8 mouse cellular contexts compared by ENCODE assay signal in genomic region chr9:64020171-64020605, GRCm38 (mm10). TPM values are rescaled to one million over a fixed set of nuclear protein-coding genes. Genes with fewer than 3 reads are reported as not detected.
DNase-seq lines count a peak whose midpoint lies in the region; ATAC-seq and TF ChIP-seq lines count a peak whose summit lies in the region.

No protein-coding gene starts in this region.

- no peaks in the 10 kb centered on the region for H3K36me3 ChIP-seq in ES-Bruce4 (ENCODE audit: control insufficient read depth, insufficient read depth, low read length, poor library complexity, severe bottlenecking)
- H3K36me3 ChIP-seq in forebrain, embryonic 14.5 days (ENCODE audit: control insufficient read depth, insufficient read depth, low read length) = no peaks in the 10 kb centered on the region
- H3K36me3 ChIP-seq in intestine, embryonic 16.5 days (ENCODE audit: control insufficient read depth, insufficient read depth, low read length) = no peaks in the 10 kb centered on the region

- TF ChIP-seq POLR2A in ES-Bruce4 (IDR thresholded peaks at IDR 0.05; ENCODE audit: insufficient read depth, low read length) = no peak

- TF ChIP-seq EP300 in ES-Bruce4 (IDR thresholded peaks at IDR 0.05; ENCODE audit: insufficient read depth, low read depth, low read length) = no peak

- no peak for ATAC-seq in forebrain, embryonic 14.5 days
- no peak for ATAC-seq in intestine, embryonic 16.5 days
- ATAC-seq in activated CD4-positive, CD25-positive, alpha-beta regulatory T cell, adult 4 months = no peak

- WGBS in forebrain, embryonic 14.5 days = under 1% methylated on average over 50 of the region's 50 CpGs
- 0% methylated on average over 50 of the region's 50 CpGs for WGBS in intestine, embryonic 16.5 days

- H3K4me2 ChIP-seq in forebrain, embryonic 14.5 days (ENCODE audit: low read length) = peak overlapping the region; percentile 89
- H3K4me2 ChIP-seq in intestine, embryonic 16.5 days (ENCODE audit: low read depth, low read length) = peak overlapping the region; percentile 83

- peak; percentile 31 for DNase-seq in gastrocnemius, adult 18-20 months (ENCODE audit: low spot score)
- no peak for DNase-seq in gastrocnemius, postnatal 4 days (ENCODE audit: low spot score in 2 of 2)
- DNase-seq in forebrain, embryonic 14.5 days (ENCODE audit: low spot score) = peak; percentile 57
- DNase-seq in lung, postnatal 10 days = peak; percentile 45
- no peak for DNase-seq in layer of hippocampus, adult 11-12 months (ENCODE audit: low spot score)

- H3K4me3 ChIP-seq in ES-Bruce4 (ENCODE audit: low read depth, low read length) = peak overlapping the region; percentile 54
- H3K4me3 ChIP-seq in forebrain, embryonic 14.5 days (ENCODE audit: low read depth, low read length) = peak overlapping the region; percentile 53
- H3K4me3 ChIP-seq in intestine, embryonic 16.5 days (ENCODE audit: low read length) = peak overlapping the region; percentile 95

- TF ChIP-seq CTCF in ES-Bruce4 (IDR thresholded peaks at IDR 0.05; ENCODE audit: low read depth, low read length) = no peak

- H3K27ac ChIP-seq in ES-Bruce4 (ENCODE audit: insufficient read depth, low read length) = no peak overlapping the region
- 0 out of 2 replicates have a peak overlapping the region, but pooled peaks have one; percentile 78 for H3K27ac ChIP-seq in forebrain, embryonic 14.5 days (ENCODE audit: low read depth, low read length)
- peak overlapping the region; percentile 96 for H3K27ac ChIP-seq in intestine, embryonic 16.5 days (ENCODE audit: low read length)

- no peaks in the 10 kb centered on the region for H3K9me3 ChIP-seq in ES-Bruce4 (replicated peaks; ENCODE audit: control insufficient read depth, insufficient read depth, low read length, poor library complexity, severe bottlenecking)
- H3K9me3 ChIP-seq in forebrain, embryonic 14.5 days (replicated peaks; ENCODE audit: control insufficient read depth, low read length) = no peaks in the 10 kb centered on the region
- H3K9me3 ChIP-seq in intestine, embryonic 16.5 days (ENCODE audit: control insufficient read depth, low read length) = no peaks in the 10 kb centered on the region

- H3K4me1 ChIP-seq in ES-Bruce4 (ENCODE audit: control insufficient read depth, insufficient read depth, low read length) = peaks cover 4% of the 10 kb centered on the region
- H3K4me1 ChIP-seq in forebrain, embryonic 14.5 days (ENCODE audit: control insufficient read depth, insufficient read depth, low read length) = peaks cover 27% of the 10 kb centered on the region
- peaks cover 37% of the 10 kb centered on the region for H3K4me1 ChIP-seq in intestine, embryonic 16.5 days (ENCODE audit: control insufficient read depth, insufficient read depth, low read length)

- H3K27me3 ChIP-seq in ES-Bruce4 (ENCODE audit: control insufficient read depth, insufficient read depth, low read length, poor library complexity, severe bottlenecking) = peaks cover 14% of the 10 kb centered on the region
- H3K27me3 ChIP-seq in forebrain, embryonic 14.5 days (replicated peaks; ENCODE audit: control insufficient read depth, insufficient read depth, low read length) = peaks cover 21% of the 10 kb centered on the region
- H3K27me3 ChIP-seq in intestine, embryonic 16.5 days (replicated peaks; ENCODE audit: control insufficient read depth, insufficient read depth, low read length) = no peaks in the 10 kb centered on the region

- peak overlapping the region; percentile 90 for H3K9ac ChIP-seq in ES-Bruce4 (ENCODE audit: low read depth, poor library complexity, severe bottlenecking)
- H3K9ac ChIP-seq in forebrain, embryonic 14.5 days (ENCODE audit: low read length) = peak overlapping the region; percentile 78
- peak overlapping the region; percentile 99 for H3K9ac ChIP-seq in intestine, embryonic 16.5 days (ENCODE audit: low read depth, low read length)

RNA-seq across cellular contexts. Expression of gene Smad6, which starts 1.7 kb away (rescaled TPM):
- total RNA-seq in gastrocnemius, adult 18-20 months (2021) = 1 to 10 TPM; 5.1 TPM
- 1 to 10 TPM; 5.6 to 7.2 TPM for total RNA-seq in gastrocnemius, postnatal 4 days (2021)
- 2.7 and 4.7 TPM in 2 replicates for polyA plus RNA-seq in ES-Bruce4 (2011; ENCODE audit: insufficient read depth, insufficient read length, low read depth, missing spikeins)
- 1.8 and 1.9 TPM in 2 replicates for polyA plus RNA-seq in forebrain, embryonic 14.5 days (2014; fragmentation: Nextera tagmentation; extraction: Ambion mirVana)
- 3.9 and 8.1 TPM in 2 replicates for polyA plus RNA-seq in intestine, embryonic 16.5 days (2015; fragmentation: Nextera tagmentation; extraction: Ambion mirVana)
- not detected for polyA plus RNA-seq in activated CD4-positive, CD25-positive, alpha-beta regulatory T cell, adult 4 months (2017; shearing (Covaris generic))

Comparison
In these comparisons a context has a peak if more than half of its experiments do, and no peak if none do; other contexts are left out.
1. DNase-seq: peak in gastrocnemius, adult 18-20 months (single experiment), forebrain, embryonic 14.5 days (single experiment) and lung, postnatal 10 days (single experiment); none in gastrocnemius, postnatal 4 days (0 of 2) and layer of hippocampus, adult 11-12 months (single experiment).
2. Peak in every context shown above with its lines, with median percentiles within 50 percentile points of each other: H3K4me3 ChIP-seq and H3K9ac ChIP-seq.